Mouse (Mus musculus): ENCODE results near the gene Bsph1. TPM values are rescaled to one million over a fixed set of nuclear protein-coding genes. Genes with fewer than 3 reads are reported as not detected.
"Not testable (repeated sequence)": the region's sequence is repeated elsewhere in the genome, so short reads cannot be mapped to it uniquely, and the experiment has no call there.

The Bsph1 gene
- not detected in 2 replicates for polyA plus RNA-seq (2016; fragmentation: Nextera tagmentation; extraction: Ambion mirVana)

- WGBS (ENCODE audit: insufficient replicate concordance) = 23% methylated on average over 1 of the region's 1 CpGs
- H3K9ac ChIP-seq; H3K27me3 ChIP-seq (replicated peaks); H3K4me1 ChIP-seq; H3K36me3 ChIP-seq; H3K27ac ChIP-seq; H3K4me3 ChIP-seq; ATAC-seq; H3K9me3 ChIP-seq (replicated peaks); H3K4me2 ChIP-seq: not testable (repeated sequence)
Measured at GRCm38 (mm10) chr7:13450541-13450940, at the start of gene Bsph1. TSS of gene Bsph1 (plus strand) at chr7:13450841.

GRCm38 (mm10) chr7:13511539-13511938, 60.9 kb downstream of the Bsph1 start:
- no peak for ATAC-seq
- Histone ChIP-seq H3K36me3 (no peaks in the 10 kb centered on the region), H3K9ac (no peak overlapping the region), H3K4me2 (no peak overlapping the region), H3K27me3 (replicated peaks) (no peaks in the 10 kb centered on the region), H3K4me1 (no peaks in the 10 kb centered on the region), H3K9me3 (replicated peaks) (no peaks in the 10 kb centered on the region), H3K27ac (no peak overlapping the region), H3K4me3 (no peak overlapping the region)
- WGBS (ENCODE audit: insufficient replicate concordance) = 36% methylated on average over 1 of the region's 1 CpGs

Other genes with a start within 250 kb of the Bsph1 start
- not detected in 2 replicates for gene Vmn1r89, start 237.8 kb upstream of the Bsph1 start, polyA plus RNA-seq (2016; fragmentation: Nextera tagmentation; extraction: Ambion mirVana)
- 126 and 131 TPM in 2 replicates for gene Lig1, start 173.6 kb upstream of the Bsph1 start, polyA plus RNA-seq (2016; fragmentation: Nextera tagmentation; extraction: Ambion mirVana)
- 3.1 and 3.3 TPM in 2 replicates for gene Zswim9, start 172.1 kb upstream of the Bsph1 start, polyA plus RNA-seq (2016; fragmentation: Nextera tagmentation; extraction: Ambion mirVana)
- gene Pla2g4c, start 126.2 kb upstream of the Bsph1 start, polyA plus RNA-seq (2016; fragmentation: Nextera tagmentation; extraction: Ambion mirVana) = 1.2 and 1.5 TPM in 2 replicates
- 0.10 TPM in 1 of 2 replicates, not detected in the other for gene Cabp5, start 52.7 kb upstream of the Bsph1 start, polyA plus RNA-seq (2016; fragmentation: Nextera tagmentation; extraction: Ambion mirVana)
- gene Bsph2, start 120.2 kb downstream of the Bsph1 start, polyA plus RNA-seq (2016; fragmentation: Nextera tagmentation; extraction: Ambion mirVana) = not detected in 2 replicates
- gene Sult2a5, start 173.1 kb downstream of the Bsph1 start, polyA plus RNA-seq (2016; fragmentation: Nextera tagmentation; extraction: Ambion mirVana) = not detected in 2 replicates